Mouse (Mus musculus): ENCODE data around the gene 4930595D18Rik. TPM values are rescaled to one million over a fixed set of nuclear protein-coding genes. Genes with fewer than 3 reads are reported as not detected.

4930595D18Rik gene
- polyA plus RNA-seq, 1 experiment, result not detected

- H3K4me3 ChIP-seq, result no peak overlapping the region
- TF ChIP-seq SRF (IDR thresholded peaks at IDR 0.05; ENCODE audit: control insufficient read depth, insufficient read length, low read depth) (no peak), TCF12 (IDR thresholded peaks at IDR 0.05; ENCODE audit: insufficient read depth, poor library complexity, severe bottlenecking) (no peak), MYOD1 (IDR thresholded peaks at IDR 0.05; ENCODE audit: control insufficient read depth in 1 of 3, insufficient read length in 2 of 3, low read depth in 2 of 3) (no peak), MAX (IDR thresholded peaks at IDR 0.05; ENCODE audit: low read depth) (no peak), REST (IDR thresholded peaks at IDR 0.05; ENCODE audit: insufficient read depth, insufficient read length) (no peak), POLR2A (IDR thresholded peaks at IDR 0.05; ENCODE audit: insufficient read length, low read depth) (no peak), USF1 (IDR thresholded peaks at IDR 0.05; ENCODE audit: low read depth) (no peak), E2F4 (IDR thresholded peaks at IDR 0.05; ENCODE audit: insufficient read depth) (no peak), TCF3 (IDR thresholded peaks at IDR 0.05; ENCODE audit: insufficient read length, low read depth) (no peak), POLR2AphosphoS2 (IDR thresholded peaks at IDR 0.05; ENCODE audit: insufficient read length, low read depth) (no peak), MYOG (IDR thresholded peaks at IDR 0.05; ENCODE audit: control insufficient read depth in 1 of 3, insufficient read depth in 1 of 3, insufficient read length in 2 of 3, low read depth in 2 of 3) (no peak), CEBPB (IDR thresholded peaks at IDR 0.05; ENCODE audit: insufficient read depth, poor library complexity, severe bottlenecking) (no peak)
- H3K36me3 ChIP-seq (ENCODE audit: control insufficient read depth, insufficient read depth), result no peaks in the 10 kb centered on the region
- no peak overlapping the region for H3ac ChIP-seq (ENCODE audit: control insufficient read depth, insufficient read length)
- no peaks in the 10 kb centered on the region for H3K79me2 ChIP-seq (ENCODE audit: control insufficient read depth, insufficient read depth)
- no peaks in the 10 kb centered on the region for H3K27me3 ChIP-seq (ENCODE audit: control insufficient read depth, insufficient read depth, insufficient read length)
- H3K4me2 ChIP-seq (ENCODE audit: low read depth), result no peak overlapping the region
These were observed 39.7 kb downstream of the 4930595D18Rik start for GRCm38 (mm10) chr12:111144598-111144997.

GRCm38 (mm10) chr12:111143509-111144063 lies 40.7 kb downstream of the 4930595D18Rik start:
- TF ChIP-seq MYOG (IDR thresholded peaks at IDR 0.05; ENCODE audit: control insufficient read depth in 1 of 3, insufficient read depth in 1 of 3, insufficient read length in 2 of 3, low read depth in 2 of 3) (peak in 1 of 3 experiments; percentile 30), E2F4 (IDR thresholded peaks at IDR 0.05; ENCODE audit: insufficient read depth) (no peak), MYOD1 (IDR thresholded peaks at IDR 0.05; ENCODE audit: control insufficient read depth in 1 of 3, insufficient read length in 2 of 3, low read depth in 2 of 3) (peak in 2 of 3 experiments; percentile 11 to 30)
- H3K27me3 ChIP-seq (ENCODE audit: control insufficient read depth, insufficient read depth, insufficient read length), result no peaks in the 10 kb centered on the region
- no peaks in the 10 kb centered on the region for H3K36me3 ChIP-seq (ENCODE audit: control insufficient read depth, insufficient read depth)
- no peak overlapping the region for H3K4me3 ChIP-seq
- H3ac ChIP-seq (ENCODE audit: control insufficient read depth, insufficient read length), result no peak overlapping the region
- H3K79me2 ChIP-seq (ENCODE audit: control insufficient read depth, insufficient read depth), result no peaks in the 10 kb centered on the region
- peak overlapping the region; percentile 42 for H3K4me2 ChIP-seq (ENCODE audit: low read depth)

GRCm38 (mm10) chr12:111143005-111143508 lies 41.2 kb downstream of the 4930595D18Rik start:
- no peak overlapping the region for H3K4me3 ChIP-seq
- no peaks in the 10 kb centered on the region for H3K36me3 ChIP-seq (ENCODE audit: control insufficient read depth, insufficient read depth)
- no peaks in the 10 kb centered on the region for H3K79me2 ChIP-seq (ENCODE audit: control insufficient read depth, insufficient read depth)
- H3K4me2 ChIP-seq (ENCODE audit: low read depth), result peak overlapping the region; percentile 42
- no peak overlapping the region for H3ac ChIP-seq (ENCODE audit: control insufficient read depth, insufficient read length)
- no peak for TF ChIP-seq MYOG (IDR thresholded peaks at IDR 0.05; ENCODE audit: control insufficient read depth in 1 of 3, insufficient read depth in 1 of 3, insufficient read length in 2 of 3, low read depth in 2 of 3)
- TF ChIP-seq MYOD1 (IDR thresholded peaks at IDR 0.05; ENCODE audit: control insufficient read depth in 1 of 3, insufficient read length in 2 of 3, low read depth in 2 of 3), result no peak
- TF ChIP-seq REST (IDR thresholded peaks at IDR 0.05; ENCODE audit: insufficient read depth, insufficient read length), result no peak
- no peak for TF ChIP-seq POLR2AphosphoS2 (IDR thresholded peaks at IDR 0.05; ENCODE audit: insufficient read length, low read depth)
- no peak for TF ChIP-seq MAX (IDR thresholded peaks at IDR 0.05; ENCODE audit: low read depth)
- TF ChIP-seq POLR2A (IDR thresholded peaks at IDR 0.05; ENCODE audit: insufficient read length, low read depth), result no peak
- no peak for TF ChIP-seq SRF (IDR thresholded peaks at IDR 0.05; ENCODE audit: control insufficient read depth, insufficient read length, low read depth)
- no peak for TF ChIP-seq TCF3 (IDR thresholded peaks at IDR 0.05; ENCODE audit: insufficient read length, low read depth)
- TF ChIP-seq USF1 (IDR thresholded peaks at IDR 0.05; ENCODE audit: low read depth), result no peak
- no peaks in the 10 kb centered on the region for H3K27me3 ChIP-seq (ENCODE audit: control insufficient read depth, insufficient read depth, insufficient read length)

GRCm38 (mm10) chr12:111137079-111137478 lies 47.2 kb downstream of the 4930595D18Rik start:
- Histone ChIP-seq H3ac (ENCODE audit: control insufficient read depth, insufficient read length) (no peak overlapping the region), H3K79me2 (ENCODE audit: control insufficient read depth, insufficient read depth) (no peaks in the 10 kb centered on the region), H3K4me2 (ENCODE audit: low read depth) (no peak overlapping the region), H3K27me3 (ENCODE audit: control insufficient read depth, insufficient read depth, insufficient read length) (no peaks in the 10 kb centered on the region), H3K36me3 (ENCODE audit: control insufficient read depth, insufficient read depth) (no peaks in the 10 kb centered on the region), H3K4me3 (no peak overlapping the region)
- TF ChIP-seq E2F4 (IDR thresholded peaks at IDR 0.05; ENCODE audit: insufficient read depth) (no peak), MYOG (IDR thresholded peaks at IDR 0.05; ENCODE audit: control insufficient read depth in 1 of 3, insufficient read depth in 1 of 3, insufficient read length in 2 of 3, low read depth in 2 of 3) (no peak), USF1 (IDR thresholded peaks at IDR 0.05; ENCODE audit: low read depth) (no peak), CEBPB (IDR thresholded peaks at IDR 0.05; ENCODE audit: insufficient read depth, poor library complexity, severe bottlenecking) (no peak), POLR2AphosphoS2 (IDR thresholded peaks at IDR 0.05; ENCODE audit: insufficient read length, low read depth) (no peak), REST (IDR thresholded peaks at IDR 0.05; ENCODE audit: insufficient read depth, insufficient read length) (no peak), MYOD1 (IDR thresholded peaks at IDR 0.05; ENCODE audit: control insufficient read depth in 1 of 3, insufficient read length in 2 of 3, low read depth in 2 of 3) (no peak), SRF (IDR thresholded peaks at IDR 0.05; ENCODE audit: control insufficient read depth, insufficient read length, low read depth) (no peak), POLR2A (IDR thresholded peaks at IDR 0.05; ENCODE audit: insufficient read length, low read depth) (no peak), TCF12 (IDR thresholded peaks at IDR 0.05; ENCODE audit: insufficient read depth, poor library complexity, severe bottlenecking) (no peak), TCF3 (IDR thresholded peaks at IDR 0.05; ENCODE audit: insufficient read length, low read depth) (no peak), MAX (IDR thresholded peaks at IDR 0.05; ENCODE audit: low read depth) (no peak)

GRCm38 (mm10) chr12:111135953-111136352 lies 48.3 kb downstream of the 4930595D18Rik start:
- Histone ChIP-seq H3ac (ENCODE audit: control insufficient read depth, insufficient read length) (no peak overlapping the region), H3K79me2 (ENCODE audit: control insufficient read depth, insufficient read depth) (no peaks in the 10 kb centered on the region), H3K4me2 (ENCODE audit: low read depth) (no peak overlapping the region), H3K4me3 (no peak overlapping the region), H3K36me3 (ENCODE audit: control insufficient read depth, insufficient read depth) (no peaks in the 10 kb centered on the region), H3K27me3 (ENCODE audit: control insufficient read depth, insufficient read depth, insufficient read length) (no peaks in the 10 kb centered on the region)
- TF ChIP-seq MYOD1 (IDR thresholded peaks at IDR 0.05; ENCODE audit: control insufficient read depth in 1 of 3, insufficient read length in 2 of 3, low read depth in 2 of 3) (peak in 2 of 3 experiments; percentile 93 to 95), TCF3 (IDR thresholded peaks at IDR 0.05; ENCODE audit: insufficient read length, low read depth) (peak; percentile 97), CEBPB (IDR thresholded peaks at IDR 0.05; ENCODE audit: insufficient read depth, poor library complexity, severe bottlenecking) (no peak), POLR2AphosphoS2 (IDR thresholded peaks at IDR 0.05; ENCODE audit: insufficient read length, low read depth) (no peak), MYOG (IDR thresholded peaks at IDR 0.05; ENCODE audit: control insufficient read depth in 1 of 3, insufficient read depth in 1 of 3, insufficient read length in 2 of 3, low read depth in 2 of 3) (peak in 2 of 3 experiments; percentile 95 to 97), MAX (IDR thresholded peaks at IDR 0.05; ENCODE audit: low read depth) (no peak), TCF12 (IDR thresholded peaks at IDR 0.05; ENCODE audit: insufficient read depth, poor library complexity, severe bottlenecking) (peak; percentile 76), E2F4 (IDR thresholded peaks at IDR 0.05; ENCODE audit: insufficient read depth) (no peak), SRF (IDR thresholded peaks at IDR 0.05; ENCODE audit: control insufficient read depth, insufficient read length, low read depth) (no peak), USF1 (IDR thresholded peaks at IDR 0.05; ENCODE audit: low read depth) (no peak), POLR2A (IDR thresholded peaks at IDR 0.05; ENCODE audit: insufficient read length, low read depth) (no peak), REST (IDR thresholded peaks at IDR 0.05; ENCODE audit: insufficient read depth, insufficient read length) (no peak)

Data from myocyte (in vitro differentiated cells).